Mouse (Mus musculus) heart, adult 2 months (tissue): ENCODE data around the gene Homer1. TPM values are rescaled to one million over a fixed set of nuclear protein-coding genes. Genes with fewer than 3 reads are reported as not detected.

ENCODE experiments used
- DNase-seq, 2 experiments: peaks; one replicate each; pipeline ENCODE4 v3.0.0; 2021
- H3K27ac ChIP-seq: fragments of 200-600 bp; 2 replicates; pipeline ENCODE4 v1.8.1; 2022
- H3K27me3 ChIP-seq: fragments of 200-500 bp; 2 replicates; pipeline ENCODE4 v1.6.1; 2012; ENCODE audit warnings: mild to moderate bottlenecking, low read length, inconsistent platforms, mixed read lengths; ENCODE audit not compliant: control insufficient read depth, insufficient read depth
- H3K36me3 ChIP-seq: fragments of 200-500 bp; 2 replicates; pipeline ENCODE4 v1.6.1; 2012; ENCODE audit warnings: low read length, inconsistent platforms; ENCODE audit not compliant: control insufficient read depth, insufficient read depth
- H3K4me1 ChIP-seq: fragments of 200-500 bp; 2 replicates; pipeline ENCODE4 v1.6.1; 2011; ENCODE audit warnings: low read length; ENCODE audit not compliant: control insufficient read depth, insufficient read depth
- H3K4me3 ChIP-seq: fragments of 200-600 bp; 2 replicates; pipeline ENCODE4 v1.8.1; 2022
- H3K79me2 ChIP-seq: fragments of 200-500 bp; replicated peaks from 2 replicates; pipeline ENCODE4 v1.6.1; 2012; ENCODE audit warnings: mild to moderate bottlenecking, inconsistent platforms, low read length, moderate library complexity, mixed read lengths; ENCODE audit not compliant: control insufficient read depth, insufficient read depth
- H3K9ac ChIP-seq: fragments of 200-500 bp; 2 replicates; pipeline ENCODE4 v1.6.1; 2012; ENCODE audit warnings: low read depth, mild to moderate bottlenecking, control low read depth, inconsistent platforms, low read length, mixed read lengths
- CTCF ChIP-seq: fragments of 200-600 bp; IDR thresholded peaks from 2 replicates; pipeline ENCODE4 v1.8.1; 2022; ENCODE audit warnings: antibody characterized with exemption, mild to moderate bottlenecking, moderate library complexity
- EP300 ChIP-seq: fragments of 200-500 bp; IDR thresholded peaks from 2 replicates; pipeline ENCODE4 v1.6.1; 2011; ENCODE audit warnings: low read depth, low read length, control low read depth; ENCODE audit not compliant: insufficient read depth
- POLR2A ChIP-seq: fragments of 200-500 bp; IDR thresholded peaks from 2 replicates; pipeline ENCODE4 v1.6.1; 2011; ENCODE audit warnings: mild to moderate bottlenecking, low read depth, low read length, control low read depth; ENCODE audit not compliant: insufficient read depth
- WGBS: fragments of 180-500 bp; shearing (Covaris S2); methylation state at CpG from one replicate; pipeline ENCODE4 v1.1.7; 2018; 5-methylcytosine and 5-hydroxymethylcytosine counted together
- intact Hi-C: fragments of 180-260 bp; cut with DNase I; formaldehyde crosslinking; loops from one replicate; pipeline ENCODE4 v1.15.1; 2025
- polyA plus RNA-seq: library from polyadenylated mRNA; depleted of rRNA; stranded (reverse); fragments of >200 nt; gene quantifications from 2 replicates; pipeline ENCODE4 v1.2.3, GENCODE M21; 2012
- total RNA-seq, 2 experiments: library from RNA; stranded (reverse); gene quantifications; 2 replicates each; pipeline ENCODE4 v1.2.3; 2021

Gene Homer1
- total and polyA plus RNA-seq, 3 experiments: 6.6 to 64.0 (median 54.8) TPM

- H3K36me3 ChIP-seq: 0 out of 2 replicates have a peak, but pooled peaks cover 2% of the 10 kb centered on the region
- no peak for DNase-seq
- H3K9ac ChIP-seq: no peak overlapping the region
- WGBS: 72% methylated on average over 8 of the region's 8 CpGs
- no peaks in the 10 kb centered on the region; the same call in 1 of the 2 replicates for H3K4me1 ChIP-seq
- H3K27me3 ChIP-seq: no peaks in the 10 kb centered on the region
- TF ChIP-seq POLR2A: no peak
- TF ChIP-seq CTCF: no peak
- TF ChIP-seq EP300: no peak
- intact Hi-C loops: no loop called here
- H3K4me3 ChIP-seq: no peak overlapping the region
- H3K79me2 ChIP-seq: no peaks in the 10 kb centered on the region
- no peak overlapping the region for H3K27ac ChIP-seq
Observed at GRCm38 (mm10) chr13:93380399-93381063, 81.1 kb downstream of the Homer1 start.

DNA sequence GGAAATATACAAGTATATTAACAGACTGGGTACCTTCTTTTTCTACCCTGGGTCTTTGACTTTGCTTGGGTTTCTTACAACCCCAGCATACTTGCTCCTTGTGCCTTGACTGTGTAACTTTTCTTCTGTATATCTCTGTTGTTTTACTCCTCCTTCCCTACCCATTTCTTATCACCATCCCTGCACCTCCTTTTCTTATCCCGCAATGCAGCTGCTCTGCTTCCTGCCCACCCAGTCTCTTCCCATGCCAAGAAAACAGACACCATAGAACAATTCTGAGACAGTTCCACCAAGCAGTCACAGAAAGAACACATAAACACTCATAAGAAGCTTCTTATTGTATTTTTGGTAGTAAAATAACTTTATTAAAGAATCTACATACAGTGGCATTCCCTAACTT lies 81.9 kb downstream of the Homer1 start:
- intact Hi-C loops: no loop called here
- H3K27me3 ChIP-seq: no peaks in the 10 kb centered on the region

GRCm38 (mm10) chr13:93383092-93383491 lies 83.7 kb downstream of the Homer1 start:
- WGBS: 91% methylated on average over 5 of the region's 5 CpGs
- DNase-seq: no peak
- Histone ChIP-seq H3K27me3 (no peaks in the 10 kb centered on the region), H3K27ac (no peak overlapping the region), H3K36me3 (0 out of 2 replicates have a peak, but pooled peaks cover 2% of the 10 kb centered on the region), H3K79me2 (no peaks in the 10 kb centered on the region), H3K4me1 (no peaks in the 10 kb centered on the region; the same call in 1 of the 2 replicates), H3K9ac (no peak overlapping the region), H3K4me3 (no peak overlapping the region)
- intact Hi-C loops: no loop called here
- TF ChIP-seq EP300 (no peak), POLR2A (no peak), CTCF (no peak)

More for the DNA sequence above, 81.9 kb downstream of the Homer1 start:
- DNase-seq: no peak
- TF ChIP-seq EP300 (no peak), CTCF (no peak), POLR2A (no peak)
- Histone ChIP-seq H3K79me2 (no peaks in the 10 kb centered on the region), H3K27ac (no peak overlapping the region), H3K4me1 (no peaks in the 10 kb centered on the region; the same call in 1 of the 2 replicates), H3K4me3 (no peak overlapping the region), H3K36me3 (0 out of 2 replicates have a peak, but pooled peaks cover 2% of the 10 kb centered on the region), H3K9ac (no peak overlapping the region)
- WGBS: 30% methylated on average over 1 of the region's 1 CpGs

GRCm38 (mm10) chr13:93383620-93384019 lies 84.2 kb downstream of the Homer1 start:
- intact Hi-C loops: no loop called here
- Histone ChIP-seq H3K79me2 (no peaks in the 10 kb centered on the region), H3K27me3 (no peaks in the 10 kb centered on the region), H3K9ac (no peak overlapping the region), H3K27ac (no peak overlapping the region), H3K4me1 (no peaks in the 10 kb centered on the region), H3K36me3 (no peaks in the 10 kb centered on the region), H3K4me3 (no peak overlapping the region)
- no peak for DNase-seq
- TF ChIP-seq CTCF: no peak
- TF ChIP-seq EP300: no peak
- no peak for TF ChIP-seq POLR2A
- WGBS: 90% methylated on average over 2 of the region's 2 CpGs

DNA sequence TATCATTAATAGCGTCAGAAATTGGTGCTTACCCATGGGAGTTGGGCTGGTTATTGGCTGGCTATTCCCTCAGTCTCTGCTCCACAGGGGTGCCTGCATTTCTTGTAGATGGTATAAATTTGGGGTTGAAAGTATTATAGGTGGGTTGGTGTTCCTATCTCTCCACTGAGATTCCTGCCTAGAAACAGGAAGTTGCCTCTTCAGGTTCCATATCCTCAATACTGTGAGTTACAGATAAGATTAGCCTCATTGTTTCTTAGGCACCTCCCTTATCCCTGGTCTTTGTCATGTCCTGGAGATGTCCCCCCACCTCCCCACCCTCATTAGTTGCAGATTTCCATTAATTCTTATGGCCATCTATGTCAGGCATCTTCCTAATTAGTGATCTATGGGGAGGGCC lies 85.0 kb downstream of the Homer1 start:
- no peaks in the 10 kb centered on the region for H3K36me3 ChIP-seq
- no peaks in the 10 kb centered on the region for H3K79me2 ChIP-seq
- intact Hi-C loops: no loop called here
- no peak overlapping the region for H3K9ac ChIP-seq
- H3K4me1 ChIP-seq: no peaks in the 10 kb centered on the region
- TF ChIP-seq EP300 (no peak), CTCF (no peak), POLR2A (no peak)
- no peak for DNase-seq
- 68% methylated on average over 1 of the region's 1 CpGs for WGBS
- H3K27me3 ChIP-seq: no peaks in the 10 kb centered on the region
- H3K4me3 ChIP-seq: no peak overlapping the region
- H3K27ac ChIP-seq: no peak overlapping the region

DNA sequence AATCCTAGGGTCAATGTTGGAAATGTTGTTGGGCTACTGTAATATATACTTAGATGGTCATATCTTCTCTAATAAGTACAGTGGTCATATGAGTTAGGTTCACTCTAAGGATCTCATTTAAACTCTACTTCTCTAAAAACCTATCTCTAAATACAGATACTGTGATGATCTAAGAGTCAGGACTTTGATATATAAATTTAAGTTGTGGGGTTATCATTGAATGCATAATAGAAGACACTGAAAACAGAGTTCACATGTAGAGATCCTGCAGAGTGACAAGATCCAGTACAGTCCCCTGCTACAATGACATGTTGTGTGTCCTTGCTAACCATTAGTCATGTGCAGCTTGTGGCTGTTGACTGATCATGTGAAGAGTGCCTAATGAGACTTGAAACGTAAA lies 85.7 kb downstream of the Homer1 start:
- Histone ChIP-seq H3K9ac (no peak overlapping the region), H3K4me1 (no peaks in the 10 kb centered on the region), H3K4me3 (no peak overlapping the region), H3K36me3 (no peaks in the 10 kb centered on the region), H3K27ac (no peak overlapping the region), H3K27me3 (no peaks in the 10 kb centered on the region), H3K79me2 (no peaks in the 10 kb centered on the region)
- TF ChIP-seq EP300: no peak
- 83% methylated on average over 1 of the region's 1 CpGs for WGBS
- DNase-seq: no peak
- intact Hi-C loops: no loop called here
